Mouse (Mus musculus) spleen, postnatal 14 days (tissue): Measurements from ENCODE around the gene Aarsd1.
"Not testable (repeated sequence)": the region's sequence is repeated elsewhere in the genome, so short reads cannot be mapped to it uniquely, and the experiment has no call there.

Source experiments
- DNase-seq, 2 experiments: peaks; one replicate each; pipeline ENCODE4 v3.0.0; 2021 to 2022; ENCODE audit warnings: low spot score in 2 of 2

Gene Aarsd1

DNA sequence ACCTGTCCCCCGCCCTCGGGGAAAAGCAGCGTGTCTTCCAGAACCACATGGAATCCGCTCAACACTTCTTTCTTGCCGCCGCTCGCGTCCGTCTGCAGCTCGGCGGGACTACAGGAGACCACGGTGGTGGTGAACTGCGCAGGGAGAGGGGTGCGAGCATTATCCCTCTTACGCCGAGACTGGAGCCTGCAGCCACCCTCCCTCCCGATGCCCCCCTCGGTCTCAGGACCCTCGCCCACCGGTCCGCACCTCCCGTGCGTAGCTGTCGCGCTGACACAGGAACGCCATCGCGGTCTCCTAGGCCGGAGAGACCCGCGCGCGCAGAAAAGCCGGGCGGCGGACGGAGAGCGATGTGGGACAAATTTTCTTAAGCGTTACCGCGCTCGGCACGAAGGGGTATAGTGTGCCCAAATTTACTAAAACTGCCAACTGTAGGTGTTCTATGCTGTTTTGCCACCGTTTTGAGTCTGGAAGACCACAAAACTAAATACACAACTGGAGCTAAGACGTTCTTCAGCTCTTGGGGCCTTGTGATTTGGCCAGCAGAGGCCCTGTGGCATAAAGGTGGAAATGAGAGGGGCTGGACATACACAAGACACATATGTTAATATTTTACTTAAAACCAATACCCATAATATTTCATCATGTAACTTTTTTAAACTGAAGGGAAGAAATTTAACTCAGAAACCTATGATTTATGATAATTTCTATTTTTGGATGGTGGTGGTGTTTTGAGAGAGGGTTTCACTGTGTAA is at the start of gene Aarsd1:
Gene Aarsd1, minus strand, starts transcription at position 515 of the 755 bp plus-strand sequence.
- peak; percentile 82 to 87 for DNase-seq

DNA sequence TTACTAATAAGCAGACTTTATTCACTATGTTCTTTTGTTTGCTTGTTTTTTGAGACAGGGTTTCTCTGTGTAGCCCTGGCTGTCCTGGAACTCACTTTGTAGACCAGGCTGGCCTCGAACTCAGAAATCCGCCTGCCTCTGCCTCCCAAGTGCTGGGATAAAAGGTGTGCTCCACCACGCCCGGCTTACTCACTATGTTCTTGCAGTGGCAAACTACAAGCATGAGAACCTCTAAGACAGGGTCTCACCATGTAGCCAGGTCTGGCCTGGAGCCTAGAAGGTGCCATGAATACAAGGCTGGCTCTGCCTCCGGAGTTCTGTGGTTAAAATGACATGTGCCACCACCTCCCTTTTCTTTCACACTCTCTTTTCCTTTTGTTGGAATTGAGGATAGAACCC is 49.1 kb upstream of the Aarsd1 start:
- not testable (repeated sequence) for DNase-seq

DNA sequence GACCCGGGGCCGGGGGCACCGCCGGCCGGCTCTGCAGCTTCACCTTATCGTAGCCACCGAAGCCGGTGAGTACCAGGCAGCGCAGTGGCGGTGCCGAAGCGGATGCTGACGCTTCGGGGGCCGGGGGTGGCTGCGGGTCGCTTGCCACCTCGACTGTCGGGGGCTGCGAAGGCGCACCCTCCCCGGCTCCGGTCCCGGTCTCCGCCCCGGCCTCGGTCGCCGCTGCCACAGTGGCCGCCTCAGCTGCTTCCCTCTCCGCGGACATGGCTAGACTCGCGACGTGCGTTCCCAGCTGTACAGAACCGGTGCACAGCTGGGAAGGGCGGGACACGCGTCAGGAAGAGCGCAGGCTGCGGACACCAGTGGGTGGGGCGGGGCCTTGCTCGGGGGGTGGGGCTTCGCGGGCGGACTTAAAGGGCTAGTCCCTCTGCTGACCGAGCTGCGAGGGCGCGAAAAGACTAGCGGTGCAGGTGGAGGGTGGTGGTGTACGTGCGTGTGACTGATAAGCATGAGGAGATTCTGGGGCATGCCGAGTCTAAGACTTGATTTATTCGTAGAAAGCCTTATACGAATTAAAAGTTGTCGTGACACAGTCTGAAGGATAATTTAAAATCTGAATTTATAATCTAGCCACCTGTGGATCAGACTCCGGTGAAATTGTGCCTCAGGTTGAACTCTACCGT is 48.6 kb upstream of the Aarsd1 start, which contains the start of gene Vat1:
Gene Vat1, minus strand, starts transcription at position 362 of the 683 bp plus-strand sequence.
- peak; percentile 25 to 42 for DNase-seq

- DNase-seq, result no peak
These were observed 47.9 kb upstream of the Aarsd1 start for GRCm38 (mm10) chr11:101465101-101465868.

- DNase-seq, result no peak
These were observed 47.0 kb upstream of the Aarsd1 start, which contains the start of gene Rnd2 for GRCm38 (mm10) chr11:101464211-101465100. Rnd2 (plus strand) TSS chr11:101464999.

GRCm38 (mm10) chr11:101462583-101463440 is 45.4 kb upstream of the Aarsd1 start:
- DNase-seq, result no peak

DNA sequence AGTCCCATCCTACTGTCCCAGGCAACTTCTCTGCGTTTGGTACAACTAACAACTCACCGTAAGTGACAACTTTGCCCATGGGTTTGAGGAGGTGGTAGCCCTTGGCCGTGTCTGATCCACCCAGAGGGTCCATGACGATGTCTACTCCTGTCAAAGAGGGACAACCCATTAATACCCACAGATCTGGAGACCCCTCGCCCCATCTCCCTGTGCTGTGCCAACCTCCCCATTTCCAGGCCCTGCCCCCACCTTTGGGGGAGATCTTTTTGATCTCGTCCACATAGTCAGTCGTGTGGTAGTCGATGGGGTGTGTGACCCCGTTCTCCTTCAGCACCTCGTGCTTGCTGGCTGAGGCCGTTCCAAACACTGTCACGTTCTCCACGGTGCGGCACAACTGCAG is 44.7 kb upstream of the Aarsd1 start:
- DNase-seq, result no peak

DNA sequence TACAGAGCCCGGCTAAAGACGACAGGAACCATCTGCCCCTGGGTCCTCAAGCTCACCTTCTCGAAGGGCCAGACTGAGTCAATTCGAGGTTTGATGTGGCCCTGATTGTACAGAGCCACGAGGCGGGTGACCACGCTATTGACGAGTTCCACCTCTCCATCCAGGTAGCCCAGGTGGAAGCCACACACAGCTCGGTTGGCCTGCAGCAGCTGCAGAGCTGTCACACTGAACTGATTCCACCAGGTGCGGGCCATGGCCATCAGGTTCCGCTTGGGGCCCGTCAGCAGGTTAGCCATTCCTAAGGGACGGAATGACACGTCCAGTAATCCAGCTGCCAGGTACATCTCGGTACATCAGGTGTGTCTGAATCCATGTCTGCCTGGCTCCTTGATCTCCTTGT is 42.9 kb upstream of the Aarsd1 start:
- DNase-seq, result no peak

DNA sequence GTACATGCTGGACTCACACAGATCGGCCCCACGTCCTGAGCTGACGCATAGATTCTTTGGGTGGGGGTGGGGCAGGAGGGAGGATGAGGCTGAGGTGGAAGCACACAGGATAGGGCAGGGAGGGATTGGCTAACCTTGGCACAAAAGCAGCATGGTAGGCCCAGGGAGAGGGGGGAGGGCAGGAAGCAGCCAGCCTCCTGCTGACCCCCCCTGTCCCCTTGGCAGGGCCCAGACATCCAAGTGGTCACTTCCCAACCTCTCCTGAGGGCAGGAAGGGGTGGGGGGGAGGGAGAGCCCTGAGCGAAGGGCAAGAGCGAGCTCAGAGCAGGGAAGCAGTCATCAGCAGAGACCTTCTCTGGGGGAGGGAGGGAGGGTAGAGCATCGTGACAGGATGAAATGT is 42.3 kb upstream of the Aarsd1 start:
- DNase-seq, result no peak

DNA sequence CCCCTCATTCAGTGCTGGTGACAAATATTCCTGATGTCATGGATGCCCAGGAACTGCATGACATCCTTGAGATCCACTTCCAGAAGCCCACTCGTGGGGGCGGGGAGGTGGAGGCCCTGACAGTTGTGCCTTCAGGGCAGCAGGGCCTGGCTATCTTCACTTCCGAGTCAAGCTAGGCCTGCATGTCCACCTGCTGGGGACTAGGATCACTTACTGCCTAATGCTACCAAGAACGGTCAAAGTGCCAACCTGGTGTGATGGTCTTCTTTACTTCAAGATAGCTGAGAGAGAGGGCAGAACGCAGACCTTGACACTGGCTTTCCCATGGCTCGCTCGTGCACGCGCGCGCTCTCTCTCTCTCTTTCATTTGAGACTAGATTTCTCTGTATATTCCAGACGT is 40.8 kb upstream of the Aarsd1 start:
- no peak for DNase-seq

GRCm38 (mm10) chr11:101457631-101458030 is 40.2 kb upstream of the Aarsd1 start:
- DNase-seq, result no peak

DNA sequence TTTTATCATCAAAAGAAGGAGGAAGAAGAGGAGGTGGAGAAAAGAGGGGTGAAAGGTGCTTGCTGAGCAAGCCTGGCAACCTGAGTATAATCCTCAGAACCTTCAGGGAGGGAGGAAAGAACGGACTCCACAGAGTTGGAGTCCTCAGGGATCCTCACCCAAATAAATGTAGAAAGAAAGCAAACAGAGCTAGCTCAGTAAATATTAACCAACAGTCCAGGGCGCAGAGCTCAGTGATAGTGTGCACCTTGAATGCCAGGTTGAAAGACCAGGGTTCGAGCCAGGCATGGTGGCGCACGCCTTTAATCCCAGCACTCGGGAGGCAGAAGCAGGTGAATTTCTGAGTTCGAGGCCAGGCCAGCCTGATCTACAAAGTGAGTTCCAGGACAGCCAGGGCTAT is 38.2 kb upstream of the Aarsd1 start:
- DNase-seq, result no peak

GRCm38 (mm10) chr11:101454702-101455101 is 37.3 kb upstream of the Aarsd1 start:
- DNase-seq, result no peak

DNA sequence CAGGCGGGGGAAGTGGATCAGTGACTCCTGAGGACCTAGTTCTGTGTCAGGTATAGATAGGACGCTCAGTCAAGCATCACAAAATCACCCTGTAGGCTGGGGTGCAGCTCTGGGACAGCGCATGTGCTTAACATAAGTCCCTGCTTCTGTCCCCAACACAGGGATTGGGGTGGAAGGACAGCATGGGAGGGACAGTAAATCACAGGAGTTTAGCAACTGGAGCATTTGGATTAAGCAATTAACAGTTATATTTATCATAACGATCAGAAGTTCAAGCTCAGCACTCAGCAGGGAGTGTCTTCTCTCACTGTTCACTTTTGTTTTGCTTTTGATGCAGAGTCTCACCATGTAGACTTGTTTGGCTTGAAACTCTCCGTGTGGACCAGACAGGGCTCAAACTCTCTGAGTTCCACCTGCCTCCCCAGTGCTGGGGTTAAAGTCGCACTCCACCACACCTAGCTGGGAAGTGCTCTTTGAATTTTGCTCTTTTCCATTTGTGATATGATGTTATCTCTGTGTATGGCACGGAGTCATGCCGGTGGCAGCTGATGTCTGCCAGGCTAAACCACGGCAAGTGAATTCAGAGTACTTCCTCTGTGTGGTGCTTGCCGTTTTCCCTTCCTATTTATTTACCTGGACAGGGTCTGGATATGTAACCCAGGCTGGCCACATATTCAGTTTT is 34.8 kb upstream of the Aarsd1 start:
- no peak for DNase-seq

- DNase-seq, result no peak
These were observed 34.1 kb upstream of the Aarsd1 start for GRCm38 (mm10) chr11:101451536-101451935.

DNA sequence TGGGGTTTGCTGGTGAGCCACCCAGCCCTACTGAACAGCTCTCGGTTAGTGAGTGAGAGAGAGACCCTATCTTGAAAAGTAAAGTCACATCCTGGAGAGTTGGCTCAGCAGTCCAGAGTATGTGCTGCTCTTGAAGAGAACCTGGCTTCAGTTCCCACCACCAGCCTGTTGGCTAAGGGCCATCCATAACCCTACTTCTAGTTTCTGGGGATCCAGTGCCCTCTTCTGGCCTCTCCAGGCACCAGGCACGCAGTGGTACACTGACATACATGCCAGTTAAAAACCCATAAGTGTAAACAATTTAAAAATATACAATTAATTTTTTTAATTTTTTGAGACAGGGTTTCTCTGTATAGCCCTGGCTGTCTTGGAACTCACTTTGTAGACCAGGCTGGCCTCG is 33.0 kb upstream of the Aarsd1 start:
- no peak for DNase-seq

DNA sequence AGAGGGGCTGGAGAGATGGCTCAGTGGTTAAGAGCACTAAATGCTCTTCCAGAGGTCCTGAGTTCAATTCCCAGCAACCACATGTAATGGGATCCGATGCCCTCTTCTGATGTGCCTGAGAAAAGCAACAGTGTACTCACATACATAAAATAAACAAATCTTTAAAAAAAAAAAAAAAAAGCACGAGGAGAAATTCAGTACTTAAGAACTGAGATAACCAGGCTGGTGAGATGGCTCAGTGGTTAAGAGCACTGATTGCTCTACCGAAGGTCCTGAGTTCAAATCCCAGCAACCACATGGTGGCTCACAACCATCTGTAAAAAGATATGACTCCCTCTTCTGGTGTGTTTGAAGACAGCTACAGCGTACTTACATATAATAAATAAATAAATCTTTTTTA is 32.2 kb upstream of the Aarsd1 start:
- DNase-seq, result not testable (repeated sequence)

DNA sequence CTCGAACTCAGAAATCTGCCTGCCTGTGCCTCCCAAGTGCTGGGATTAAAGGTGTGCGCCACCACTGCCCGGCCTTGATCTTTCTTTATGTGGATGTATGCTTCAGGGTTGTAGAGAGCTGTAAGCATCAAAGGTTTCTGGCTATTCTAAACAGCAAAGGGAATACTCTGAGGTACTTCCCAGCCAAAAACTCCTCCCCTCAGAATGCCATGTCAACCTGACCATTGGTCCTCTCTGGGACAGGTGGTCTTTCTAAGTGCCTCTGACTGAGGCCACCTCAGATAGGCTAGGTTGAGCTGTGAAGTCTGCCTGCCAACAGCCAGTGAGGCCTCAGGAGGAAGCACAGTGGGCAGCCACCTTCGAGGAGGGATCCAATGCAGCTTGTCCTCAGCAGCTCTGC is 31.5 kb upstream of the Aarsd1 start:
- DNase-seq, result no peak

GRCm38 (mm10) chr11:101448274-101448746 is 30.9 kb upstream of the Aarsd1 start, which contains the start of gene Ifi35:
Ifi35 (plus strand) TSS chr11:101448407.
- peak; percentile 51 to 65 for DNase-seq

DNA sequence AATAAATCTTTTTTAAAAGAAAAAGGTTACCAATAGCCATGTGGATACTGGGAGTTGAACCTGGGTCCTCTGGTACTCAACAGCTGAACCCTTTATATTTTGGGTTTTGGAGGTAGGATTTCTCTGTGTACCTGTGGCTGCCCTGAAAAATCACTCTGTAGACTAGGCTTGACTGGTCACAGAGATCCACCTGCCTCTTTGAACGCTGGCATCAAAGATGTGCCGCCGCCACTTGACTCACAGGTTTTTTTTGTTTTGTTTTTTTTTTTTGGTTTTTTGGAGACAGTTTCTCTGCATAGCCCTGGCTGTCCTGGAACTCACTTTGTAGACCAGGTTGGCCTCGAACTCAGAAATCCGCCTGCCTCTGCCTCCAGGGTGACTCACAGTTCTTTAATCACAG is 30.4 kb upstream of the Aarsd1 start:
- DNase-seq, result no peak
